Mouse (Mus musculus) lung, adult 2 months (tissue): ENCODE measurements at regions not wholly inside any gene's neighbourhood (a gene's known extent, or its start where the extent isn't known, plus 50 kb on each side); places are given as distances from the start of the nearest gene placed in this dataset.

Experiments
- CTCF ChIP-seq: fragments of 200-500 bp; IDR thresholded peaks from 2 replicates; pipeline ENCODE4 v1.5.1; 2011; ENCODE audit warnings: mild to moderate bottlenecking, low read length, control low read depth; ENCODE audit not compliant: insufficient read depth
- POLR2A ChIP-seq: fragments of 200-500 bp; IDR thresholded peaks from 2 replicates; pipeline ENCODE4 v1.6.1; 2011; ENCODE audit warnings: low read depth, mild to moderate bottlenecking, control low read depth, low read length, borderline replicate concordance; ENCODE audit errors: extremely low read depth

GRCm38 (mm10) chr16:85629738-85630137, 76.5 kb upstream of the Cyyr1 start:
- TF ChIP-seq CTCF: no peak
- TF ChIP-seq POLR2A: no peak
